Mouse (Mus musculus) neural tube, embryonic 15.5 days (tissue): Measurements from ENCODE around the gene 0610009B22Rik. TPM values are rescaled to one million over a fixed set of nuclear protein-coding genes. Genes with fewer than 3 reads are reported as not detected.

Experiments used
- ATAC-seq: fragments of 200-750 bp; cut with Nextera tagmentation; 2 replicates; pipeline ENCODE4 v1.8.0; 2017; ENCODE audit warnings: mild to moderate bottlenecking, moderate TSS enrichment, moderate library complexity; ENCODE audit not compliant: low FRiP score
- H3K27ac ChIP-seq: fragments of 300-500 bp; sonication (generic); replicated peaks from 2 replicates; pipeline ENCODE4 v1.5.1; 2015; ENCODE audit warnings: mild to moderate bottlenecking, inconsistent platforms
- H3K27me3 ChIP-seq: fragments of 300-500 bp; sonication (generic); replicated peaks from 2 replicates; pipeline ENCODE4 v1.6.1; 2015; ENCODE audit warnings: inconsistent platforms
- H3K36me3 ChIP-seq: fragments of 300-500 bp; sonication (generic); 2 replicates; pipeline ENCODE4 v1.6.1; 2015; ENCODE audit warnings: inconsistent platforms
- H3K4me1 ChIP-seq: fragments of 300-500 bp; sonication (generic); 2 replicates; pipeline ENCODE4 v1.6.1; 2015; ENCODE audit warnings: inconsistent platforms
- H3K4me2 ChIP-seq: fragments of 300-500 bp; sonication (generic); 2 replicates; pipeline ENCODE4 v1.6.1; 2015; ENCODE audit warnings: inconsistent platforms, mild to moderate bottlenecking, moderate library complexity
- H3K4me3 ChIP-seq: fragments of 300-500 bp; sonication (generic); replicated peaks from 2 replicates; pipeline ENCODE4 v1.5.1; 2015; ENCODE audit warnings: mild to moderate bottlenecking, inconsistent platforms
- H3K9ac ChIP-seq: fragments of 300-500 bp; sonication (generic); replicated peaks from 2 replicates; pipeline ENCODE4 v1.6.1; 2015; ENCODE audit warnings: mild to moderate bottlenecking, inconsistent platforms
- H3K9me3 ChIP-seq: fragments of 300-500 bp; sonication (generic); replicated peaks from 2 replicates; pipeline ENCODE4 v1.6.1; 2016; ENCODE audit warnings: inconsistent platforms
- WGBS: fragments of 180-500 bp; shearing (Covaris S2); methylation state at CpG from one replicate; pipeline ENCODE4 v1.1.7; 2015; ENCODE audit warnings: mixed read lengths; 5-methylcytosine and 5-hydroxymethylcytosine counted together
- polyA plus RNA-seq: library from polyadenylated mRNA; unstranded; fragments of >200 nt; fragmentation: Nextera tagmentation; extraction: Ambion mirVana; gene quantifications from 2 replicates; pipeline ENCODE4 v1.2.1, GENCODE M21; 2015

0610009B22Rik gene
- polyA plus RNA-seq, 1 experiment from 2014 or later = 111 TPM

- Histone ChIP-seq H3K4me1 (peaks cover 5% of the 10 kb centered on the region; the same call in 1 of the 2 replicates), H3K4me3 (no peak overlapping the region), H3K27ac (peak overlapping the region; percentile 56), H3K36me3 (no peaks in the 10 kb centered on the region), H3K9ac (no peak overlapping the region), H3K9me3 (no peaks in the 10 kb centered on the region), H3K4me2 (no peak overlapping the region), H3K27me3 (no peaks in the 10 kb centered on the region)
- WGBS = 58% methylated on average over 7 of the region's 7 CpGs
- ATAC-seq = no peak
Observed at GRCm38 (mm10) chr11:51658291-51658690, 30.4 kb downstream of the 0610009B22Rik start.

- no peak overlapping the region for H3K4me3 ChIP-seq
- peaks cover 5% of the 10 kb centered on the region; the same call in 1 of the 2 replicates for H3K4me1 ChIP-seq
- H3K9ac ChIP-seq = no peak overlapping the region
- WGBS = 92% methylated on average over 10 of the region's 10 CpGs
- no peak overlapping the region for H3K4me2 ChIP-seq
- no peaks in the 10 kb centered on the region for H3K36me3 ChIP-seq
- no peaks in the 10 kb centered on the region for H3K9me3 ChIP-seq
- H3K27ac ChIP-seq = no peak overlapping the region
- ATAC-seq = no peak
- H3K27me3 ChIP-seq = no peaks in the 10 kb centered on the region; the same call in 1 of the 2 replicates
Observed at GRCm38 (mm10) chr11:51656798-51657521, 31.7 kb downstream of the 0610009B22Rik start.

- H3K4me1 ChIP-seq = peaks cover 17% of the 10 kb centered on the region
Observed at GRCm38 (mm10) chr11:51654891-51655290, 33.8 kb downstream of the 0610009B22Rik start.

GRCm38 (mm10) chr11:51653736-51654135 lies 34.9 kb downstream of the 0610009B22Rik start:
- no peak for ATAC-seq
- H3K9ac ChIP-seq = no peak overlapping the region
- H3K36me3 ChIP-seq = no peaks in the 10 kb centered on the region
- 82% methylated on average over 6 of the region's 6 CpGs for WGBS
- H3K9me3 ChIP-seq = no peaks in the 10 kb centered on the region
- no peak overlapping the region for H3K4me2 ChIP-seq
- H3K27ac ChIP-seq = no peak overlapping the region
- H3K4me3 ChIP-seq = no peak overlapping the region
- peaks cover 7% of the 10 kb centered on the region; the same call in 1 of the 2 replicates for H3K27me3 ChIP-seq
- H3K4me1 ChIP-seq = peaks cover 28% of the 10 kb centered on the region

More at GRCm38 (mm10) chr11:51654891-51655290, 33.8 kb downstream of the 0610009B22Rik start:
- no peaks in the 10 kb centered on the region for H3K9me3 ChIP-seq
- H3K36me3 ChIP-seq = no peaks in the 10 kb centered on the region
- H3K27me3 ChIP-seq = no peaks in the 10 kb centered on the region; the same call in 1 of the 2 replicates
- 91% methylated on average over 3 of the region's 3 CpGs for WGBS
- no peak overlapping the region for H3K9ac ChIP-seq
- H3K27ac ChIP-seq = no peak overlapping the region
- no peak for ATAC-seq
- H3K4me3 ChIP-seq = no peak overlapping the region
- H3K4me2 ChIP-seq = no peak overlapping the region

- no peak for ATAC-seq
- no peaks in the 10 kb centered on the region for H3K36me3 ChIP-seq
- 91% methylated on average over 4 of the region's 4 CpGs for WGBS
Observed at GRCm38 (mm10) chr11:51652889-51653418, 35.7 kb downstream of the 0610009B22Rik start.

GRCm38 (mm10) chr11:51650691-51651515 lies 37.8 kb downstream of the 0610009B22Rik start, which contains the start of the genes N4bp3 and D930048N14Rik:
Gene N4bp3 (minus strand): TSS chr11:51650842.
Gene D930048N14Rik (plus strand): TSS chr11:51650954.
- ATAC-seq = peak; percentile 74
- H3K4me1 ChIP-seq = peaks cover 41% of the 10 kb centered on the region
- H3K4me2 ChIP-seq = peak within 1 kb of the TSS; percentile 92
- H3K27ac ChIP-seq = peak within 1 kb of the TSS; percentile 70
- H3K9me3 ChIP-seq = no peaks in the 10 kb centered on the region
- H3K4me3 ChIP-seq = peak within 1 kb of the TSS; percentile 74
- H3K9ac ChIP-seq = peak within 1 kb of the TSS; percentile 77
- peaks cover 7% of the 10 kb centered on the region; the same call in 1 of the 2 replicates for H3K27me3 ChIP-seq
- no peaks in the 10 kb centered on the region for H3K36me3 ChIP-seq
- WGBS = 2% methylated on average over 69 of the region's 70 CpGs

More at GRCm38 (mm10) chr11:51652889-51653418, 35.7 kb downstream of the 0610009B22Rik start:
- Histone ChIP-seq H3K4me3 (no peak overlapping the region), H3K9ac (no peak overlapping the region), H3K4me2 (no peak overlapping the region), H3K27ac (no peak overlapping the region), H3K9me3 (no peaks in the 10 kb centered on the region), H3K4me1 (peaks cover 30% of the 10 kb centered on the region), H3K27me3 (peaks cover 7% of the 10 kb centered on the region; the same call in 1 of the 2 replicates)

GRCm38 (mm10) chr11:51650261-51650660 lies 38.4 kb downstream of the 0610009B22Rik start:
- Histone ChIP-seq H3K4me2 (peak overlapping the region; percentile 92), H3K27me3 (peaks cover 7% of the 10 kb centered on the region; the same call in 1 of the 2 replicates), H3K27ac (peak overlapping the region; percentile 70), H3K9ac (peak overlapping the region; percentile 77), H3K4me1 (peaks cover 47% of the 10 kb centered on the region), H3K4me3 (peak overlapping the region; percentile 74), H3K9me3 (no peaks in the 10 kb centered on the region), H3K36me3 (peaks cover 2% of the 10 kb centered on the region; the same call in 1 of the 2 replicates)
- ATAC-seq = peak; percentile 37
- WGBS = 1% methylated on average over 29 of the region's 30 CpGs

GRCm38 (mm10) chr11:51649889-51650199 lies 38.8 kb downstream of the 0610009B22Rik start:
- Histone ChIP-seq H3K36me3 (peaks cover 2% of the 10 kb centered on the region; the same call in 1 of the 2 replicates), H3K9ac (peak overlapping the region; percentile 77), H3K9me3 (no peaks in the 10 kb centered on the region), H3K27ac (no peak overlapping the region), H3K4me3 (peak overlapping the region; percentile 74), H3K4me2 (peak overlapping the region; percentile 92), H3K27me3 (peaks cover 7% of the 10 kb centered on the region; the same call in 1 of the 2 replicates), H3K4me1 (peaks cover 49% of the 10 kb centered on the region)
- 9% methylated on average over 7 of the region's 7 CpGs for WGBS
- ATAC-seq = no peak

- Histone ChIP-seq H3K9me3 (no peaks in the 10 kb centered on the region), H3K4me2 (peak overlapping the region; percentile 92), H3K27me3 (peaks cover 7% of the 10 kb centered on the region; the same call in 1 of the 2 replicates), H3K27ac (peak overlapping the region; percentile 11; the same call in 1 of the 2 replicates), H3K4me1 (peaks cover 49% of the 10 kb centered on the region), H3K4me3 (peak overlapping the region; percentile 74), H3K36me3 (peaks cover 7% of the 10 kb centered on the region; the same call in 1 of the 2 replicates), H3K9ac (peak overlapping the region; percentile 77)
- ATAC-seq = 0 out of 2 replicates have a peak, but pooled peaks have one; percentile 12
- 24% methylated on average over 11 of the region's 11 CpGs for whole genome bisulfite sequencing
Observed at GRCm38 (mm10) chr11:51649111-51649888, 39.4 kb downstream of the 0610009B22Rik start.

GRCm38 (mm10) chr11:51648566-51648965 lies 40.1 kb downstream of the 0610009B22Rik start:
- Histone ChIP-seq H3K4me3 (peak overlapping the region; percentile 74; the same call in 1 of the 2 replicates), H3K36me3 (peaks cover 15% of the 10 kb centered on the region; the same call in 1 of the 2 replicates), H3K9me3 (no peaks in the 10 kb centered on the region), H3K4me1 (peaks cover 49% of the 10 kb centered on the region), H3K27me3 (peaks cover 7% of the 10 kb centered on the region; the same call in 1 of the 2 replicates), H3K9ac (peak overlapping the region; percentile 77; the same call in 1 of the 2 replicates), H3K4me2 (peak overlapping the region; percentile 92), H3K27ac (0 out of 2 replicates have a peak overlapping the region, but pooled peaks have one; percentile 11)
- WGBS = 16% methylated on average over 3 of the region's 3 CpGs
- ATAC-seq = no peak
